Mouse (Mus musculus): ENCODE measurements around the gene Sorcs2. TPM values are rescaled to one million over a fixed set of nuclear protein-coding genes. Genes with fewer than 3 reads are reported as not detected.

Gene Sorcs2
- total RNA-seq, 1 experiment from 2014 or later, result 13.2 TPM

DNA sequence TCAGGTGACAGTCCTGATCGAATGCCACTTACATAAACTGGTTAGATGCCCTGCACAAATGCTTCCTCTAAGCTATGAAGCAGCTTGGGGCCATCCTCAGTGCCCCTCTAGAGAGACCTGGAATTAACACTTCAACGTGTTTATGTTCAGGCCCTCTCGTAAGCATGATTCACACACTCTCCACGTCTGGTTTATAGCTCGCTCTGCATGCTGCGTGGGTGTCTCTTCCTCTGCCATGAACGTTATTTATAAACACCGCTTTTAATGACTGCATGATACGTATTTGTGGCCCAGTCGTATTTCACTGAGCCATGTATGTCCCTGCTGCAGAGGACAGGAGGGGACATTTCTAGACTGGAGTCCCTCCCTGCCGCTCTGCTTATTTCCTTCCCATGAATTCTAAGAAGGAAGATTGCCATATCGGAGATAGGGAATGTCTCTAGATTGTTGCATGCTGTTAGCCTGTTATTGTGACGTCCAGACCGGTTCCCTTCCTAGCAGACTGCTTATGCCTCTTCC, 340.1 kb downstream of the Sorcs2 start:
- no peak for DNase-seq

DNA sequence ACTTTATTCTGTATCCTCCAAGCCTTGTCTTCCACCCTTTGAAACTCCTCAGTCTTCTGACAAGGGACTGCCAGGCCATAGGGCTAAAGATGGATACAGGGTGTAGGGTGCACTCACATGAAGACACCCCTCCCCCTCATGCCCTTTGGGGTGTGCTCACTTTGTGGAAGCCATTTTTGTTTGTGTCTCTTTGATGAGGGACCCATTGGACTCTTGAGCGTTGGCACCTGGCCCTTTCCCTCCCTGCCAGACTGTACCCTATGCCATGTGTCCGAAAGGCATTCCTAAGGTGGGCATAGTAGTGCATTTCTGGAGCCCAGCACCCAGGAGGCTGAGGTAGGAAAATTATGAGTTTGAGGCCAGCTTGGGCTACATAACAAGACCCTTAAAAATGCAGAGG, 341.0 kb downstream of the Sorcs2 start:
- no peak for DNase-seq

DNA sequence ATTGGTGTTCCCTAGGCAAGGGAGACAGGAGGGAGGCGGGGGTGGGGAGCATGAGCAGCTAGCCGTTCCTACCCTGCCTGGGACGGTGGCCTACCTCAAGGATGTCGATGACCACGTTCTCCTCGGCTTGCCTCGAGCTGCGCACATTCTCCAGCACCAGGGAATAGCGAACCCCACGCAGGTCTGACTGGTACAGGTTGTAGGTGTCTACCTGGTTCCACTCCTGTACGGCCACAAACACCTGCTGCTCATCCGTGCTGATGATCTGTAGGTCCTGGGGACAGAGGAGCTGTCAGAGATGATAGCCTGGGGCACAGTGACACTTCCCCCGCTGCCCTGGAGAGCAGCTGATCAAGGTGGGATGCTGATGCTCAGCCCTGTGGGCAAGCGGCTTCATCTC, 342.1 kb downstream of the Sorcs2 start:
- DNase-seq, result no peak

- DNase-seq, result no peak
Measured at GRCm38 (mm10) chr5:36054498-36054897, 343.4 kb downstream of the Sorcs2 start.

- DNase-seq, result no peak
Measured at GRCm38 (mm10) chr5:36043154-36043553, 354.8 kb downstream of the Sorcs2 start.

DNA sequence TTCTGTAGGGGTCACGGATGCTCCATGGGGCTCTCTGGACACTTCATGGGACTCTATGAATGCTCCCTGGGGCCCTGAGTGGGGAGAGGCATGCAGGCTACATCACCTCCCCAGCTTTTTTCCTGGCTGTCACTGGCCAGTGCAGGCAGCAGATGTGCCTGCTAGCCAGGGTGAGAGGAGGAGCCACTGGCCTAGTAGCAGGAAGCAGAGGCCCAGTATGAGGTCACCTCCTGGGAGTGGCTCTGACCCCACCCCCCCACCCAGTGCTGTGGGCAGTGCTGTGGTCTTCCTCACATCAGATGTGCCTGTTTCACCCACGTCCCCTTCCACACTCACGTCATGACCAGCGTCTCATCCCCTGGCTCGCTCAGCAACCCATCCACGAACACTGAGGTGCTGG, 356.2 kb downstream of the Sorcs2 start:
- DNase-seq, result no peak

DNA sequence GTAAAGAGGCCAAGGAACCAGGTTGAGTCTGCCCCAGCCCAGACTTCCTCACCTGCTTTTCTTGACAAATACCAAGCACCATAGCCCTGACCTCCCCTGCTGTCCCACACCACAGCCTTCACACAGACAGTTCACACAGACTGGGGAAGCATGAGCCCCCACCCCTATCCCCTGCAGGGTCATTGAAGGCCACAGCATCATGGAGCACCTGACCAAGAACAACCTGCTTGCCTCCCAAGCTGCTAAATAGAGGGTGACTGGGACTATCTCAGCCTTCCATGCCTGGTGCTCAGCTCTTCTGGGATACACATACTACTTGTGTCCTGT, 356.7 kb downstream of the Sorcs2 start:
- DNase-seq, result no peak

GRCm38 (mm10) chr5:36040398-36041235, 357.3 kb downstream of the Sorcs2 start:
- DNase-seq, result peak; percentile 60

GRCm38 (mm10) chr5:36039596-36039995, 358.3 kb downstream of the Sorcs2 start:
- DNase-seq, result no peak

DNA sequence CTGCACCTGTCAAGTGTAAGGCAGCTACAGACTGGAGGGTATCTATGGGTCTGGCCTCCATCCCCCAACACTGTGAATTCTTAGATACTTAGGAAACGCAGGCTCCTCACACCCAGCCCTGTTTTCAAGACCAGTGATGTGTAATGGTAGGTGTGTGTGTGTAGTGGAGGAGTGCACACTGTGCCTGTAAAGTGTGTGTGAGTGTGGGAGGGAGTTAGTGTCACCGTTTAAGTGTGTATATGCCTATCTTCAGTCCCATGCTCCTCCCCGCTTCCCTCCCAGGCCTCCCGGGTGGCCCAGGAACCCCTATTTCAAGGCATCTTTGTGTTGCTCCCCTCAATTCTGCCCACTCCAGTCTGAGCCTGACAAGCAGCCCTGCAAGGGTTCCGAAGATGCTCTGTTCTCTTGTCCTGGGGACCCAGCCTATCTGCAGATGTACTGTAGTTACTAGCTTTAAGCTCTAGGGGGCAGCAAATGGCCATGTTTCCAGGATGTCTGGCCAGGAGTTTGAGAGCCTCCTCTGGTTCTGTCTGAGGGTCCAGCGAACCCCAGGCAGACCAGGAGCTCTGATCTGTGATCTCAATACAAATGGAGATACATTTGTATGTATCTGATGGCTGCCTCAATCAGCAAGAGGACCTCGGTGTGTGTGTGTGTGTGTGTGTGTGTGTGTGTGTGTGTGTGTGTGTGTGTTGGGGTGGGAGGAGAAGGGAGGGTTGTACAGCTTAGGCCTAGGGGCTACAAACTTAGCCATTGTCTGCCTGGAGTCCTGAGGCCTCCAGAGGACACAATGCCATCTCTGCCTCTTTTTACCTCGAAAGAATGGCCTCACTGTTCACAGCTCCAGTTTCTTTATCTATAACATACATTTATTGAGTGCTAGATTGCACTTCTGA, 364.2 kb downstream of the Sorcs2 start:
- DNase-seq, result no peak

DNA sequence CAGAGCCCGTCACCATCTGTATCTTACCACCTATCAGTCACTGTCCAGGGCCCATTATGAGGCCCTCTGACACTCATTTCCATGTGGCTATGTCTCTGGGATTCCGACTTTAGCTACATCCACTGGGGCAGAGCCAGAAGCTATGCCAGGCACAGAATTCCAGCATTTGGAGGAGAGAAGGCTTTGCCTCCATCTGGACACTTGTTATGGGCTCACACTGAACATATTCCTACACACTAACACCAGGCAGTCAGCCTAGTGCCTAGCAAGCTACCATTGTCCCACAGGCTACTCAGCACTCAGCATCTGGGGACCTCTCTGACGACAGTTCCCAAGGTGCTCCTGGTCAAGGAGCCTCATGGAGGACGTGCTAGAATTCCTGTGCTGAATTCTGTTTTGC, 372.9 kb downstream of the Sorcs2 start:
- no peak for DNase-seq

DNA sequence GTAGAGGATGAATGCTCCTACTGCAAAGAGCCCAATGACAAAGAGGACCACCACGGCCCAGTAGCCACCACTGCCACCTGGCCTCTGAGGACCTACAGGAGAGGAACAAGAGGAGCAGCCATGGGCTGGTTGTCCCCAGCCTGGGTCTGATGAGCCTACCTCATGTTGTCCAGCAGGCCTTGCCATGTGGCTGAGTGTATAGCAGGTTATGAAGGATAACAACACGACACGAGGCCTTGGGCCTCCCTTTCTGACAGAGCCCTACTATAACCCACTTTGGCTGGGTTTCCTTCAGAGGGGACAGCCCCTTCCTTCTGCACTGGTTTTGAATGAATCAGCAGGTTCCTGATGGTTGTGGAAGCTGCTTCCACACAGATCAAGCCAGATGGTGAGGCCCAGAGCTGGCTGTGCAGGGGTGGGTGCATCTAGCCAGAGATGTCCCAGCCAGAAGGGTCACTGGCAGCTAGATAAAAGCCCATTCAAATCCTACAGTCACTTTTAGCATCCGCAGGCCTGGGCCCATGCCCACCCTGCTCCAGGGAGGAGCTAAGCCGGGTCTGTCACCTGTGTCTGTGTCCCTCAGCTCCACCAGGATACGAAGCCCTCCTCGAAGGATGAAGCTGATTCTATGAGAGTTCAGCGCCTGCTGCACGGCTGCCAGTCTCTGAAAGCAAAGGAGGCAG, 373.8 kb downstream of the Sorcs2 start:
- no peak for DNase-seq

DNA sequence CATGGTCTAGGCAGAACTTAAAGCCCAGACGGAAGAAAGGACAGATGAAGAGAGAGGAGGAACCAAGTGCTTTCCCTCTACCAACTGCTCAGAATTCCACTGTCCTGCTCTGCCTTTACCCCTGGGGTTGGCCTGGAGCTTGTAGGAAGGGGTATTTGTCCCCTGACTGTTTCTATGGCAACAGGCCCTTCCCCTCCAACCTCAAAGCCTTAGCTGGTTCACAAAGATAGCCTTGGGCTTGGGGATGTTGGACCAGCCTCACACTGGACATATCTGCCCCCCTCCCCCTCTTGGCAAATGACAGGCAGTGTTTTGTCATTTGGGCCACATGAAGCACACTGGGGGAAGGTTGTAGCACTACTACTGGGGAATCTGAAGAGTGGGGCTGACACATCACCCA, 375.6 kb downstream of the Sorcs2 start:
- DNase-seq, result no peak

GRCm38 (mm10) chr5:36021091-36021490, 376.8 kb downstream of the Sorcs2 start:
- no peak for DNase-seq

GRCm38 (mm10) chr5:36018366-36018765, 379.6 kb downstream of the Sorcs2 start:
- DNase-seq, result no peak

DNA sequence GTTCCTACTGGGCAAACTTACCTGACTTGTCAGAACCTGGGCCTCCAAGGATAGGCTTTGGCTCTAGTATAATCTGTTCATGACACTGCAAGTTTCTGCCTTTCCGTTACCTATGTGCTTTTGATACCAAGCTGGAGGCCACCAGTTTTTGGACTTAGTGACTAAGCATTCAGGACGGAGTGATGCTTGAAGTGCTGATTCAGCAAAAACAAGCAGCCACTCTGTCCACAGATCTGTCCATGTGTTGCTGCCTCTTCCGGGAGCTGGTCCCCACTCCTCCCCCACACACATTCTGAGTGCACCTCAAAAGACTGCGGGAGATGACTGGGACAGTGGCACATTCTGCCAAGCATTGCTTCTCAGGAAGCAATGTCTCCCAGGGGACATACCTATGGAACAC, 388.5 kb downstream of the Sorcs2 start:
- no peak for DNase-seq

GRCm38 (mm10) chr5:36007649-36008048, 390.3 kb downstream of the Sorcs2 start:
- no peak for DNase-seq

DNA sequence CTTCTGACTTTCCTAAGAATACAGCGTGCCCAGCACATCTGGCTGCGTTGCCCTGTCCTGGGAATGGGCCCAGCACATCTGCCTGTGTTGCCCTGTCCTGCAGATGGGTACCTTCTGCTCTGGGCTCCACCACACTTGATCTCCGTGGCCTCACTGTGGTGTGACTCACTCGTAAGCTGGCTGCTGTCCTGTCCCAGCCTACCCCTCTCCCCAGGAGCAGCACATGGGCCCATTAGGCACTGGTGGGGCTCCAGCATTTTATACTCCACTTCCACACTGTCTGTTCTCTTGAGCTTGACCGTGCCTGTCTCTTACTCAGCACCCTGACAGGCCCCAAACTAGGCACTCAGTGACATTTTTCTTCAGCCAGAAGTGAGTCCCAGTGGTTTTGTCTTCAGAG, 391.4 kb downstream of the Sorcs2 start:
- DNase-seq, result no peak

DNA sequence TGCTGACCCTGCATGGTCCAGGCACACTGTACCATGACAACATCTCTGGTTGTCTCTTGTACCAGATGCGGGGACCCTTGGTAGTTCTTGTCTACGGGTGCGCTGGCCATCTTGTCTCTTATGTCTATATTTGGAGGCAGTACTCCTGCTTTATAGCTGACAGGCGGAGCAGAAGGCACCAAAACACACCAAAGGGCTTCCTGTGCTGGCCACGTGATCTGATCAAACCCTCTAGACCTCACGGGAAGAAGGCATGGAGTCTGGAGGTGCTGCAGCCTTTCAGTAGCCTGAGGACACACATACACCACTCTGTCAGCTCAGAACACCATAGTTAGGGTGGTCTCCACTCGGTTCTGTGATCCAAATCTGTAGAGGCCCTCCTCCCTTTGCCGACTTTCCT, 391.8 kb downstream of the Sorcs2 start:
- DNase-seq, result no peak

DNA sequence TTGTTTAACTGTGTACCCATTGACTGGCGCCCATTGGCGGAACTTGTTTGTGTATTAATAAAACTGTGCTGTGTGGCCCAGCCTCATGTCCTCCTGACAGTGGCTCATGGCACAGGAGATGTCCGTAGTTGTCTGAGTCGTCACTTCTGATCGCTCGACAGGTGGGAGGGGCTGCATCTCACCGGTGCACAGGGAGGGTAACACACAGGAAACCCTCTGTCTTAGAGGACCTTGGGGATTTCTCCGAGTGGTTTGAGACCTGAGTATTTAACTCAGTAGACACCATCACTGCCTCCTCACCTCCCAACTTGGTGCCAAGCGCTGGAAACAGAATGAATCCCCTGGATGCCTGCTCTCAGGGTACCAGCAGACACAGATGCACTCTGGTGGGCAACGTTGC, 394.1 kb downstream of the Sorcs2 start:
- no peak for DNase-seq

- DNase-seq, result no peak
Measured at GRCm38 (mm10) chr5:35989986-35990735, 407.8 kb downstream of the Sorcs2 start.

GRCm38 (mm10) chr5:35989506-35989905, 408.4 kb downstream of the Sorcs2 start:
- no peak for DNase-seq

Measured in adrenal gland, postnatal 25 days (tissue).